Mouse (Mus musculus) liver, embryonic 14.5 days (tissue): ENCODE measurements around the gene Kyat1.

ENCODE experiments used
- CTCF ChIP-seq: IDR thresholded peaks from 2 replicates; pipeline ENCODE4 v1.5.1; 2016; ENCODE audit warnings: antibody characterized with exemption, low read depth, control low read depth
- EP300 ChIP-seq: IDR thresholded peaks from 2 replicates; pipeline ENCODE4 v1.6.1; 2016; ENCODE audit warnings: antibody characterized with exemption, low read depth

- TF ChIP-seq CTCF, result no peak
- no peak for TF ChIP-seq EP300
Observed at GRCm38 (mm10) chr2:30253809-30254208, 48.2 kb upstream of the Kyat1 start.
